Mouse (Mus musculus) C2C12 (cell line): ENCODE results near the gene Mospd3. TPM values are rescaled to one million over a fixed set of nuclear protein-coding genes. Genes with fewer than 3 reads are reported as not detected.

Source experiments
- H3K27me3 ChIP-seq: one replicate; pipeline ENCODE4 v1.6.1; 2011; ENCODE audit not compliant: control insufficient read depth, insufficient read depth, insufficient read length
- H3K36me3 ChIP-seq: one replicate; pipeline ENCODE4 v1.6.1; 2011; ENCODE audit not compliant: control insufficient read depth, insufficient read depth
- H3K4me3 ChIP-seq: one replicate; pipeline ENCODE4 v1.5.1; 2011; ENCODE audit warnings: mild to moderate bottlenecking, control low read depth; ENCODE audit not compliant: poor library complexity, insufficient read depth, severe bottlenecking
- H3K79me2 ChIP-seq: one replicate; pipeline ENCODE4 v1.6.1; 2011; ENCODE audit not compliant: control insufficient read depth, insufficient read depth
- H3K79me3 ChIP-seq: one replicate; pipeline ENCODE4 v1.6.1; 2011; ENCODE audit warnings: low read depth, control low read depth
- H3ac ChIP-seq: one replicate; pipeline ENCODE3; 2011; ENCODE audit warnings: low read depth; ENCODE audit not compliant: control insufficient read depth, insufficient read length
- CEBPB ChIP-seq: IDR thresholded peaks from one replicate; pipeline ENCODE4 v1.6.1; 2011; ENCODE audit warnings: low read depth, mild to moderate bottlenecking, control low read depth, moderate library complexity
- CTCF ChIP-seq: IDR thresholded peaks from one replicate; pipeline ENCODE4 v1.5.1; 2011; ENCODE audit not compliant: control insufficient read depth, insufficient read depth, insufficient read length
- FOSL1 ChIP-seq: IDR thresholded peaks from one replicate; pipeline ENCODE4 v1.8.0; 2011; ENCODE audit warnings: mild to moderate bottlenecking, low read length; ENCODE audit not compliant: poor library complexity, insufficient read depth, severe bottlenecking
- MAX ChIP-seq: IDR thresholded peaks from one replicate; pipeline ENCODE4 v1.6.1; 2011; ENCODE audit warnings: mild to moderate bottlenecking, control low read depth
- MYOD1 ChIP-seq: IDR thresholded peaks from one replicate; pipeline ENCODE4 v1.6.1; 2011; ENCODE audit warnings: low read depth; ENCODE audit not compliant: control insufficient read depth, insufficient read length
- MYOG ChIP-seq: IDR thresholded peaks from one replicate; pipeline ENCODE4 v1.6.1; 2011; ENCODE audit not compliant: control insufficient read depth, insufficient read length; ENCODE audit errors: extremely low read depth
- USF1 ChIP-seq: IDR thresholded peaks from one replicate; pipeline ENCODE4 v1.6.1; 2011; ENCODE audit warnings: low read depth, mild to moderate bottlenecking, control low read depth, moderate library complexity
- polyA plus RNA-seq: library from polyadenylated mRNA; unstranded; fragments of >200 nt; fragmentation: generic; extraction: Trizol; gene quantifications from one replicate; pipeline ENCODE4 v1.2.1, GENCODE M21; 2012; ENCODE audit warnings: missing spikeins

Mospd3 gene
- polyA plus RNA-seq, 1 experiment: 28.6 TPM

DNA sequence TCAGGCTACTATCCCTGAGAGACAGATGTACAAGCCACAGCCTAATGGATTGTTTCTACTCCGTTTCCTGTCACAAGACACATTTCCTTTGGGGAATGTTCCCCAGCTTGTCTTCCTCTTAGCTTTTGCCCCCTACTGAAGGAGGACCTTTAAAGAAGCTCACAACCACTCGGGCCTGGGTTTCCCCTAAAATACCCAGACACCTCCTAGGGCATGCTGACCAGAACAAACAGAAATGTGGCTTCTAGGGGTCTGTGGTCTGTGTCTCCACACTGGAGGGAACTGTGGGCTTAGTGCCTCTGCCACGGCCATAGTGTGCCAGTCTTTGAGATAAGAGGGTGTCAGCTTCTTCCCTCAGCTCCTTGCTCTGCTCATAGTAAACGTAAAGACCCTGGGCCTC lies 30.7 kb upstream of the Mospd3 start:
- H3K36me3 ChIP-seq: peaks cover 37% of the 10 kb centered on the region
- H3K79me3 ChIP-seq: peaks cover 37% of the 10 kb centered on the region
- peak overlapping the region; percentile 58 for H3ac ChIP-seq
- no peaks in the 10 kb centered on the region for H3K27me3 ChIP-seq
- H3K79me2 ChIP-seq: peaks cover 51% of the 10 kb centered on the region
- TF ChIP-seq FOSL1: no peak
- no peak for TF ChIP-seq USF1
- H3K4me3 ChIP-seq: no peak overlapping the region

DNA sequence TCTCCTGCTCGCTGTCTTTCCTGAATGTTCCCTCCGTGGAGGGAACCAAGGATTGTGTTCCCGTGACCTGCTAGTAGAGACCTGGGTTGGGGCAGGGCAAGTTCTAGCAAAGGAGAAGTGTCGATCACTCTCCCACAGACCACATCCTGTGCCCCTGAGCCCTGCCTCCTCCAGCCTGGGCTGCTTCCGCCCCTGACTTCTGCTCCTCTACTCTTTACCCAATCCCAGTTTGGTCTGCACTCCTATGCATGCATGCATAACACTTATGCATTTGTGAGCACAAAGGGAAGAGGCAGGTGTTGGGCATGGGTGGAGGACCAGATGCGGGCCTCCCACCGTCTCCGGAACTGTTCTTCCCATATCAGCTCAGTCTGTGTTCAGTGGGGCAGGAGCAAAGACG lies 30.3 kb upstream of the Mospd3 start:
- TF ChIP-seq MYOG (no peak), CTCF (no peak), MAX (no peak), MYOD1 (no peak), CEBPB (no peak)
- H3K79me2 ChIP-seq: peaks cover 51% of the 10 kb centered on the region
- H3K27me3 ChIP-seq: no peaks in the 10 kb centered on the region
- peak overlapping the region; percentile 29 for H3K4me3 ChIP-seq
- H3ac ChIP-seq: peak overlapping the region; percentile 58
- H3K36me3 ChIP-seq: peaks cover 36% of the 10 kb centered on the region
- peaks cover 37% of the 10 kb centered on the region for H3K79me3 ChIP-seq

DNA sequence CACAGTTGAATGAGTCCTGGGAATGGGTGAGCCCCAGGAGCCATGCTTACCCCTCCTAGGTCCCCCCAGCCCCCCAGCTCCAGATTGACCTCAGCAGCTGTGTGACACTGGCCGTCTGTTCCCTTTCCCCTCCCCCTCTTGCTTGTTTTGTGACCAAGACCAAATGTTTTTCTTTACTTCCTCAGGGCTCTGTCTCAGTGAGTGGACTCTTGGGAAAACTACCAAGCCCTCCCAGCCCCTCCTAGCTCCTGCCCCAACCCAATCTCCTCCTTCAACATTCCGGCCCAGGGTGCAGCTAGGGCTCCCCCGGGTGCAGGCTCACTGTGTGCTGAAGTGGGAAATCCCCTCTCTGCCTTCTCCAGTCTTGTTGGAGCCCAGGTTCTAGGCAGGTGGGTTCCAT lies 29.7 kb upstream of the Mospd3 start:
- H3ac ChIP-seq: peak overlapping the region; percentile 58
- no peak for TF ChIP-seq MYOG
- peak; percentile 65 for TF ChIP-seq MYOD1
- no peak for TF ChIP-seq MAX
- peaks cover 51% of the 10 kb centered on the region for H3K79me2 ChIP-seq
- peak overlapping the region; percentile 29 for H3K4me3 ChIP-seq
- no peaks in the 10 kb centered on the region for H3K27me3 ChIP-seq
- peaks cover 30% of the 10 kb centered on the region for H3K36me3 ChIP-seq
- H3K79me3 ChIP-seq: peaks cover 37% of the 10 kb centered on the region

DNA sequence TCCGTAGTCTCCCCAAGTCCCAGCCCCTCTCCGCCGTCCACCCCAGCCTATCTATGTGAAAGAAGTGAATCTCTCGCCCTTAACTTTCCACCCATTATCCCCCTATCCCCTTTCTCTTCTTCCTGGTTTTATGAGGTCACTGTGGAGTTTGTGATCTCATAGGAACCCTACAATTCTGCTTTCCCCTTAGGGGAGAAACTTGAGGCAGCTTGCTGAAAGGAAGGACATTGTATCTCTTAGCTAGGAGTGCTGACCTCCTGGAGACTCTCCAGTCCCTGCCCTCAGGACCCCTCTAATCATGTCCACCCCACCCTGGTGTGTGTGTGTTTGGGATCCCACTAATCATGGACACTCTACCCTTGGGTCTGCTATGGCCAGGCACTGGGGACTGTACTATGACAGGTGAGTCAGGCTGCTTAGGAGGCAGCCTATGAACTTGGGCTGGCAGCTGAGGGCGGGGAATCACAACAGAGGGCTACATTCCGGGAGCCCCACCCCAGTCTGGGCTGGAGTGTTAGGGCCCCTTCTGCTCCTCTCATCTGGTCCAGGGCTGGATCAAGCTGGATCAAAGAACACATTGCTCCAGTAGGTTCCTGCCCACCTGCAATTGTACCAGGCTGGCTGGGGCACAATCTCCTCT lies 29.2 kb upstream of the Mospd3 start:
- peaks cover 24% of the 10 kb centered on the region for H3K36me3 ChIP-seq
- peak overlapping the region; percentile 55 for H3ac ChIP-seq
- H3K79me3 ChIP-seq: peaks cover 37% of the 10 kb centered on the region
- peak overlapping the region; percentile 96 for H3K4me3 ChIP-seq
- no peaks in the 10 kb centered on the region for H3K27me3 ChIP-seq
- no peak for TF ChIP-seq USF1
- no peak for TF ChIP-seq MAX
- no peak for TF ChIP-seq CEBPB
- TF ChIP-seq MYOG: no peak
- TF ChIP-seq FOSL1: no peak
- no peak for TF ChIP-seq CTCF
- TF ChIP-seq MYOD1: no peak
- peaks cover 51% of the 10 kb centered on the region for H3K79me2 ChIP-seq

DNA sequence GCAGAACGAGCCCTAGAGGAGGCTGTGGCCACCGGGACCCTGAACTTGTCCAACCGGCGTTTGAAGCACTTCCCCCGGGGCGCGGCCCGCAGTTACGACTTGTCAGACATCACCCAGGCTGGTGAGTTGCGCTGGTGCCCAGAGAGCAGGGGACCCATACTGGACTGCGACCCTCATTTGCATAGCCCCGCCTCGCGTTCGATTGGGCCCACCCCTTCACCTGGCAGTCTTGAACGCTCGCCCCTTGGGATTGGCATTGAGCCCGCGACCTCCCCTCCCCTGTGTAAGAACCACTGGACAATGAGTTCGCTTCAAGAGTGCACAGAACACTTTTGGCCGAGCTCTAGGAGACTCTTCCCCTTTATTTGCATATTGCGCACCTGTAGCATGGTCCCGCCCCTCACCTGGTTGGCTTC lies 28.5 kb upstream of the Mospd3 start:
- no peaks in the 10 kb centered on the region for H3K27me3 ChIP-seq
- peaks cover 51% of the 10 kb centered on the region for H3K79me2 ChIP-seq

DNA sequence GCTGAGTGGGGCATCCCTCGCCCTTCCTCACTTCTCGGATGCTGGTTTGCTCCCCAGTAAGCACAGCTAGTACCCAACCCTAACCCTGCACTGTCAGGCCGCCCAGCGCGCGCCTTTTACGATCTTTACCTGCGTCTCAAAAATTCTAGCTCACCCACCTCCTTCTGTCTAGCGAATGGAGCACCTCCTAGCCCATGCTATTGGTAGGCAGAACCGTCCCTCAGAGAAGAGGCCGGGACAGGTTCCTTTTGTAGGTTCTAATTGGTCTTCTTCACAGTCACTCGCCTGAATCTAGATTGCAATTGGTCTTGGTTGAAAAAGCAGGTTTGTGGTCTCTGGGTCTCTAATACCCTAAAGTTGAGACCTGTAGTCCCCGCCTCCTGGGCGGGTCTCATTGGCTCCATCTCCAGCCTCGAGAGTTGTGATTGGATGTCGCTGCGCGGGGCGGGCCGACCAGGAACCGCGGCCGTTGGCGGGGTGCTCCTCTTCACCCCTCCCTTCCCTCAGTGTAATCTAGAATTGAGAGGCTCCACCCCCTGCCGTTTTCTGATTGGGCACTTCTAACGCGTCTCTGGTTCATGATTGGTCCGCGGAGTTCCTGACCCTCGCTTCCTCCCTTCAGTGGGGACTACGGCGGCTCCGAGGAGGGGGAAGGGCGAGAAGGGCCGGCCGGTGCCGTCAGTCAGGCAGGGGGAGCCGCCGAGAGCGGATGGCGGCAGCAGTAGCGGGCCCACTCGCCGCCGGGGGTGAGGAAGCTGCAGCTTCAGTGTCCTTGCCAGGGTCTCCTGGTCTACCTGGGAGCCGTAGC lies 27.8 kb upstream of the Mospd3 start, which contains the start of the genes Fbxo24, Lrch4 and Gm20605:
Gene Fbxo24 (minus strand): TSS at position 505 of the 808 bp plus-strand sequence.
Gene Lrch4 (plus strand): TSS at position 624 of the 808 bp plus-strand sequence.
Gene Gm20605 (plus strand): TSS at position 678 of the 808 bp plus-strand sequence.
- H3K27me3 ChIP-seq: no peaks in the 10 kb centered on the region
- peaks cover 47% of the 10 kb centered on the region for H3K79me2 ChIP-seq
- TF ChIP-seq MAX (no peak), MYOD1 (peak; percentile 10)
- H3K79me3 ChIP-seq: peaks cover 34% of the 10 kb centered on the region
- peaks cover 14% of the 10 kb centered on the region for H3K36me3 ChIP-seq
- peak within 1 kb of the TSS; percentile 96 for H3K4me3 ChIP-seq
- H3ac ChIP-seq: peak within 1 kb of the TSS; percentile 67

More for the DNA sequence above, 28.5 kb upstream of the Mospd3 start:
- peaks cover 20% of the 10 kb centered on the region for H3K36me3 ChIP-seq
- peak overlapping the region; percentile 67 for H3ac ChIP-seq
- H3K4me3 ChIP-seq: peak overlapping the region; percentile 96
- TF ChIP-seq CEBPB: no peak
- TF ChIP-seq CTCF: no peak
- peaks cover 37% of the 10 kb centered on the region for H3K79me3 ChIP-seq
